Mouse (Mus musculus) hindbrain, postnatal 0 days (tissue): ENCODE results near the gene Mlycd. TPM values are rescaled to one million over a fixed set of nuclear protein-coding genes. Genes with fewer than 3 reads are reported as not detected.

ENCODE experiments used
- ATAC-seq: fragments of 200-750 bp; cut with Nextera tagmentation; 2 replicates; pipeline ENCODE4 v1.8.0; 2017; ENCODE audit warnings: mild to moderate bottlenecking, moderate TSS enrichment, moderate library complexity
- DNase-seq: peaks from one replicate; pipeline ENCODE4 v3.0.0-alpha.2; 2015; ENCODE audit warnings: low spot score
- H3K27ac ChIP-seq: fragments of 300-500 bp; sonication (generic); 2 replicates; pipeline ENCODE4 v1.5.1; 2014; ENCODE audit warnings: mild to moderate bottlenecking
- H3K27me3 ChIP-seq: fragments of 300-500 bp; sonication (generic); 2 replicates; pipeline ENCODE4 v1.6.1; 2014; ENCODE audit warnings: low read length, mixed read lengths; ENCODE audit not compliant: insufficient read depth
- H3K36me3 ChIP-seq: fragments of 300-500 bp; sonication (generic); 2 replicates; pipeline ENCODE4 v1.6.1; 2014; ENCODE audit warnings: low read length, mixed read lengths; ENCODE audit not compliant: insufficient read depth
- H3K4me1 ChIP-seq: fragments of 300-500 bp; sonication (generic); 2 replicates; pipeline ENCODE4 v1.6.1; 2014; ENCODE audit warnings: antibody characterized with exemption, low read length, mixed read lengths; ENCODE audit not compliant: insufficient read depth
- H3K4me2 ChIP-seq: fragments of 300-500 bp; sonication (generic); 2 replicates; pipeline ENCODE4 v1.6.1; 2014; ENCODE audit warnings: low read depth, mild to moderate bottlenecking, low read length, moderate library complexity, mixed read lengths
- H3K4me3 ChIP-seq: fragments of 300-500 bp; sonication (generic); 2 replicates; pipeline ENCODE4 v1.5.1; 2014; ENCODE audit warnings: low read length
- H3K9ac ChIP-seq: fragments of 300-500 bp; sonication (generic); replicated peaks from 2 replicates; pipeline ENCODE4 v1.6.1; 2014; ENCODE audit warnings: mild to moderate bottlenecking, low read length, moderate library complexity, mixed read lengths
- H3K9me3 ChIP-seq: fragments of 300-500 bp; sonication (generic); 2 replicates; pipeline ENCODE4 v1.6.1; 2016; ENCODE audit warnings: low read length, mixed read lengths
- CTCF ChIP-seq: IDR thresholded peaks from 2 replicates; pipeline ENCODE4 v1.5.1; 2016; ENCODE audit warnings: antibody characterized with exemption, control low read depth, low read depth
- WGBS: fragments of 180-500 bp; shearing (Covaris S2); extraction: QIAGEN DNeasy Blood & Tissue Kit; methylation state at CpG from one replicate; pipeline ENCODE4 v1.1.7; 2014; 5-methylcytosine and 5-hydroxymethylcytosine counted together
- polyA plus RNA-seq: library from polyadenylated mRNA; unstranded; fragments of >200 nt; fragmentation: Nextera tagmentation; extraction: Ambion mirVana; gene quantifications from 2 replicates; pipeline ENCODE4 v1.2.1, GENCODE M21; 2015
- total RNA-seq: library from RNA; depleted of rRNA; stranded (reverse); fragments of >200 nt; gene quantifications from 2 replicates; pipeline ENCODE4 v1.2.3, GENCODE M21; 2014

The Mlycd gene
- total and polyA plus RNA-seq, 2 experiments from 2014 or later: 20.0 to 37.2 TPM

DNA sequence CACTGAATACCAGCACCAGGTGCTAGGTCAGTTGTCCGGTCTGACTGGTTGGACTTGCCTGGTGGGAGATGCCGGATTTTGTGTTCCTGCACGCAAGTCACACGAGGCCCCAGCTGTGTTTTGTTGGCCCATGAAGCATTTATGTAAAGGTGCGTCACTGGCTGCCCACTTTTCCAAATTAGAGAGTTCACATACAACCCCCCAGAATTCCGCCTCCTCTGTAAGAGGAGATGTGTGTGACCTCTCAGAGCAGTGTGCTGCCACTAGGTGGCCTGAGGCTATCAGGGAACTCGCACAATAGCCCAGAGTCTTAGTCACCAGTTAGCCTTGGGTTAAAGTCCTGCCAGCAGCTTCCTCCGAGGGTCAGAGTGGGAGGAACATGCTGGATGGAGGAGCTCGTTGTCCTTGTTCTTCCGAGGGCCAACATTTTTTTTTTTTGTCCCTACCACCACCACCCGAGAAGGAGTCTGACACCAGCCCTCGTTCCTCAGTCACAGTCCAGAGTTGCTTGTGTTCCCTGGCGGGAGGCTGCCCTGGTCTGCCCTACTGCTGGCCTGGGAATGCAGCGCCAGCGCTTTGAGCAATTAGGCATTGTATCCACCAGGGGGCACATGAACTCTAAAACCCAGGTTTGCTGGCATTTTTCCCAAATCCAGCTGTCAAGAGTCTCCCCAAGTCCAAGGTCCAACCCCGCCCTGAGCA lies 45.7 kb downstream of the Mlycd start:
- no peaks in the 10 kb centered on the region for H3K27me3 ChIP-seq
- no peak overlapping the region for H3K4me2 ChIP-seq
- TF ChIP-seq CTCF: peak; percentile 76
- 17% methylated on average over 16 of the region's 16 CpGs for whole genome bisulfite sequencing
- no peak overlapping the region for H3K4me3 ChIP-seq
- H3K9ac ChIP-seq: no peak overlapping the region
- peak; percentile 48 for ATAC-seq
- no peaks in the 10 kb centered on the region for H3K9me3 ChIP-seq
- peaks cover 4% of the 10 kb centered on the region; the same call in 1 of the 2 replicates for H3K4me1 ChIP-seq
- DNase-seq: peak; percentile 90
- no peaks in the 10 kb centered on the region for H3K36me3 ChIP-seq
- H3K27ac ChIP-seq: no peak overlapping the region

DNA sequence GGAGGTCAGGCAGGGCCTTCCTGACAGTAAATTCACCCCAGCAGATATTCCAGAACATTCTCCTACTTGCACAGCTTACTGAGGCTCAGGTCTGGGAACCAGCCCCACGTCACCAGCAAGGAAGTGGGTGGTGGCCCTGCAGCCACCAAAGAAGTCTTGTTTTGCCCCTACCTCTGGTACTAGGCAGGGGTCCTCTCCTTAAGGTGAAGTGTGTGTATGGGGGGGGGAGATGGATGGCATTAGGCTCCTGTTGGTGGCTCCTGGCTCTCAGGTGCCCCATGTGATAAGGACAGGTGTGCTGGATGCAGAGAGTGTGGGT lies 46.2 kb downstream of the Mlycd start:
- H3K36me3 ChIP-seq: no peaks in the 10 kb centered on the region
- no peak overlapping the region for H3K27ac ChIP-seq
- H3K9me3 ChIP-seq: no peaks in the 10 kb centered on the region
- TF ChIP-seq CTCF: no peak
- H3K9ac ChIP-seq: no peak overlapping the region
- no peak overlapping the region for H3K4me2 ChIP-seq
- DNase-seq (no peak), ATAC-seq (peak; percentile 30)
- H3K27me3 ChIP-seq: no peaks in the 10 kb centered on the region
- 50% methylated on average over 1 of the region's 1 CpGs for WGBS
- peaks cover 4% of the 10 kb centered on the region; the same call in 1 of the 2 replicates for H3K4me1 ChIP-seq
- no peak overlapping the region for H3K4me3 ChIP-seq

DNA sequence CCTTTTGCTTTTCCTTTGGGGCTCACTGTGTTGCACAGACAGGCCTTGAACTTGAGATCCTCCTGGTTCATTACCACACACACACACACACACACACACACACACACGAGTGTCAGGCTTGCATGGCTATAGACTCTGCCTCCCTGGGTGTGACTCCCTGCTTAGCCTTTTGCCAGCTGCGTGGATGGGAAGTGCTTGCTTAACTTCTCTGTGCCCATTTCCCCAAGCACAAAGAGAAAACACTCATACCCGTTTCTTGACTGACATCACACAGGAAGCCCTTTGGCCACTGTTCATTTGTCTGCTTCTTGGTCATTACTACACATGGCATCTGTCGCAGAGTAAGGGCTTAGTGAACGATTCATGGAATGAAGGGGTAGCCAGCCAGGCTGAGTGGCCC lies 47.3 kb downstream of the Mlycd start:
- Histone ChIP-seq H3K4me1 (peaks cover 4% of the 10 kb centered on the region; the same call in 1 of the 2 replicates), H3K27ac (no peak overlapping the region), H3K27me3 (no peaks in the 10 kb centered on the region), H3K4me3 (no peak overlapping the region), H3K36me3 (no peaks in the 10 kb centered on the region), H3K4me2 (no peak overlapping the region), H3K9me3 (no peaks in the 10 kb centered on the region), H3K9ac (no peak overlapping the region)
- WGBS: 67% methylated on average over 5 of the region's 5 CpGs
- DNase-seq: no peak
- ATAC-seq: no peak
- TF ChIP-seq CTCF: no peak

DNA sequence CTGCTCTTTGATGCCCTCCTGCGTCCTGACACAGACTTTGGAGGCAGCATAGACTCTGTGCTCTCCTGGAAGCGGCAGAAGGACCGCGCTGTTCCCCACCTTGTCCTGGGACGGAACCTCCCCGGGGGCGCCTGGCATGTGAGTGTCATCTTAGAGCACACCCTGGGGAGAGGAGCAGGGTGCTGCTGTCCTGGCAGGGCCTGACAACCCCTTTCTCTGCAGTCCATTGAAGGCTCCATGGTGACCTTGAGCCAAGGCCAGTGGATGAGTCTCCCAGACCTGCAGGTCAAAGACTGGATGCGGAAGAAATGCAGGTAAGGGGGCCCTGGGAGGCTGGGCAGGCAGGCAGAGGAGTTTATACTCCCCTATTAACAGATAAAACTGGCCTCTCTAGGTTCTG lies 48.3 kb downstream of the Mlycd start:
- Histone ChIP-seq H3K36me3 (no peaks in the 10 kb centered on the region), H3K9ac (no peak overlapping the region), H3K9me3 (no peaks in the 10 kb centered on the region), H3K4me3 (no peak overlapping the region), H3K27me3 (no peaks in the 10 kb centered on the region), H3K4me1 (peaks cover 4% of the 10 kb centered on the region; the same call in 1 of the 2 replicates), H3K27ac (no peak overlapping the region), H3K4me2 (no peak overlapping the region)
- no peak for TF ChIP-seq CTCF
- 93% methylated on average over 8 of the region's 8 CpGs for WGBS
- ATAC-seq (no peak), DNase-seq (no peak)

DNA sequence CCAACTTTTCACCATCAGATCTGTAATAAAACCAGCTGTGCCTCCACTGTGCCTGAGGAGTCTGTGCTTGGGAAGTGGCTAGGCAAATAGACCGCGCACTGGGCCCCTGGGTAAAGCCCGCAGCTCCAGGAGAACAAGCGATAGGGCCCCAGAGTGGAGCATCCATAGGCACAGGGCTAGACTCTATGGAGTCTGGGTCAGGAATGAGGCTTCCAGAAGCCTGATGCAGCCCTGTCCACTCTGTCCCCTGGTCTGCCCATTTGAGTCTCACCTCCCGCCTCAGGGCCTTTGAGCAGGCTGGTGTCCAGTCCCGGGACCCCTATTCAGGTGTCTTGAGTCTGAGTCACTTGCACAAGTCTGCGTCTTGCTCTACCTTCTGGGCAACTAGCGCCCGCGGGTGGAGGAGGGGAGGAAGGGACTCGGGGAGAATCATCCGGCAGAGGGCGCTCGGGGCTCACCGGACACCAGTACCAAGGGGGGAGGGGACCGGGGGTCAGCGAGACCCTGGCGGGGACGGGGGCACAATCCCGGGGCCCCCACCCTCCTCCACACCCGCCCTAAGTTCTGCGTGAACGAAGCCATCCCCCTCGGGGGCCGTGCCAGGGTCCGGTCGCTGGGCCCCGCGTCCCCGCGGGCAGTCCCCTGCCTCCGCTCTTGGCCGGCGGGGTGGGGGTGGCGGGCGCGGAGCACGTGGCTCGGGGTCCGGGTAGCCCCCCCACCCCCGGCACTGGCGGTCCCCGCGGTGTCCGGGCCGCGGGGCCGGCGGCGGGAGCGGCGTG lies 51.7 kb downstream of the Mlycd start, which contains the start of gene Necab2:
Gene Necab2, plus strand, starts transcription at position 509 of the 779 bp plus-strand sequence.
- Histone ChIP-seq H3K27ac (no peak within 1 kb of the TSS), H3K9ac (peak within 1 kb of the TSS; percentile 56), H3K27me3 (no peaks in the 10 kb centered on the region), H3K4me2 (peak within 1 kb of the TSS; percentile 83), H3K4me1 (no peaks in the 10 kb centered on the region), H3K9me3 (no peaks in the 10 kb centered on the region), H3K36me3 (no peaks in the 10 kb centered on the region), H3K4me3 (peak within 1 kb of the TSS; percentile 54)
- ATAC-seq (peak; percentile 81), DNase-seq (peak; percentile 91)
- peak; percentile 92 for TF ChIP-seq CTCF
- 2% methylated on average over 36 of the region's 52 CpGs for WGBS

DNA sequence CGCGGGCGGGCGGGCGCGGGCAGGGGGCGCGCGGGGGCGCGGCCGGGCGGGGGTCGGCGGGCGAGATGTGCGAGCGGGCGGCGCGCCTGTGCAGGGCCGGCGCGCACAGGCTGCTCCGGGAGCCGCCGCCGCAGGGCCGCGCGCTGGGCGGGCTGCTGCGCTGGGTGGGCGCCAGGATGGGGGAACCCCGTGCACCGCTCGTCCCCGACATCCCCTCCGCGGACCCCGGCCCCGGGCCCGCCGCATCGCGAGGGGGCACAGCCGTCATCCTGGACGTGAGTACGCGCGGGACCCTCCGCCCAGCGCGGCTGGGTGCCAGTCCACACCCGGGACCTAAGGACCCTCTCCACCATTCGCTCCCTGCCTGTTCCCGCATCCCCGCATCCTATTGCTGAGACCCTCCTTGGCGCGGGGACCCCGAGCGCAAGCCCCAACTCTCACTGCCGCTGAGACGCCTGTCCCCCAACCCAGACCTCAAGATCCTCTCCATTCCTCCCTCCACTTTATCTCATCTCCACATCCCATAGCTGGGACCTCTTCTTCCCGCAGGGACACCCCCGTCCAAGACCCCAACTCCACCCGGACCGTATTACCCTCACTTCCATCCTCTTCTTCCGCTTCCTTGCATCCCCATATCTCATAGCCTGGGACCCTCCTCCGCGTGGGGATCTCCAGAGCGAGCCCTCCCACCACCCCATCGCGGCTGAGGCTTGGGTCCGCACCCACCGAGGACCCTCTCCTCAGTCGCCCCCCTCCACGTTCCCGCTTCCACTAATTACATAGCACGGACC lies 52.5 kb downstream of the Mlycd start:
- H3K4me1 ChIP-seq: no peaks in the 10 kb centered on the region
- H3K4me3 ChIP-seq: peak overlapping the region; percentile 54
- no peak overlapping the region for H3K27ac ChIP-seq
- DNase-seq (peak; percentile 65), ATAC-seq (peak; percentile 44)
- no peaks in the 10 kb centered on the region for H3K36me3 ChIP-seq
- no peak for TF ChIP-seq CTCF
- WGBS: 2% methylated on average over 41 of the region's 80 CpGs
- H3K4me2 ChIP-seq: peak overlapping the region; percentile 83
- H3K27me3 ChIP-seq: no peaks in the 10 kb centered on the region
- no peaks in the 10 kb centered on the region for H3K9me3 ChIP-seq
- peak overlapping the region; percentile 56 for H3K9ac ChIP-seq
